Mouse (Mus musculus): Measurements from ENCODE around the gene Tenm2.

DNA sequence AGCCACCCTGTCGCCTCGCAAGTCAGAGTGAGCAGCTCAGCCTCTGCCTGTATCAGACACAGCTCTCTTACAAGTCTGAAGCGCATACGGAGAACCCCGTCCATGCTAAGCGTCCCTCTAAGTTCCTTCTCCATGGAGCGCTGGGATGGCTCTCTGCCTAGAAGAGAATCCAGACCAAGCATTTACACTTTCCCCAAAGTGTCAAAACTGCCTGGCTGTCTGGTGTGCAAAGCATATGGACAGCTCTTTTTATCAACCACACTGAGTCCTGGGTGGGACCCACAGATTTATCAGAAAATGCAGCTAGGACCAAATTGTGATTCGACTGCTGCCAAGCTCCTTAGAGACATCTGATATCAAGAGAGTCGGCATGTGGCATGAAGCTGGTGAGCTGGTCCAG is 996.9 kb downstream of the Tenm2 start:
- TF ChIP-seq CTCF (IDR thresholded peaks at IDR 0.05; ENCODE audit: control insufficient read depth, insufficient read depth, low read length) (no peak), POLR2A (IDR thresholded peaks at IDR 0.05; ENCODE audit: borderline replicate concordance, control insufficient read depth, low read depth, low read length) (no peak)

Data from bone marrow, adult 2 months (tissue).